Mouse (Mus musculus): ENCODE results near the gene Osbpl10. TPM values are rescaled to one million over a fixed set of nuclear protein-coding genes. Genes with fewer than 3 reads are reported as not detected.
"Not testable (repeated sequence)": the region's sequence is repeated elsewhere in the genome, so short reads cannot be mapped to it uniquely, and the experiment has no call there.

Gene Osbpl10
- polyA plus RNA-seq, 1 experiment: 0.25 TPM

DNA sequence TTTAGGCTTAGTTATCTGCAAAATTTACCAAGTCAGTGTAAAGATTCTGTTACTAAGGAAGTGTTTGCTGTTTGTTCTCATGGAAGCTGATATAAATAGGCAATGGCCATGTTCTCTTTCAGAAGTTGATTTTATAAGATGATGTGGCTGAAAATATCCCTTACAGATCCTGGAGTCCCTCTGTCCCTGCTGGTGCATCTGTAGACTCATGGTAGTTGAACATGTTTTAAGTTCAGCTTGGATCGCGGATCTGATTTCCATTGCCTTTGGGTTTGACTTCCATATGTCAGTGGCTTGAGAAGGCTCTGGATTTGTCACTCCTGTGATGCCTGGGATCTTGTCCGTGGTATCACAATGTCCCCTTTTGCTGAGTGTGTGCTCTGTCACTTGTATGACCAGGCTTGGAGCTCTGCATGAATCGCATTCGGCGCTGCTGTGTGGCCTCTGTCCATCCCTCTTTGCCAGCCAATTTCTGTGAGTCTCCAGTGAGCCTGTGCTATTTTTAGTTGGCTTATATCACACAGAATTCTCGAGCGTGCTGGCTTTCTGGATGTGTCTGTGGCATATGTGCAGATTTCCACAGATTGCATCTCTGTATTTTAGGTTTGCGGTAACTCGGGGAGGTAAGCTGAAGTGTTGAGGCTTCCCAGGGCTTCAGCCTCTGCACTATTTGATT, 45.5 kb downstream of the Osbpl10 start:
- H3K27me3 ChIP-seq (replicated peaks): no peaks in the 10 kb centered on the region
- no peak overlapping the region for H3K4me3 ChIP-seq (replicated peaks)
- H3K36me3 ChIP-seq (replicated peaks; ENCODE audit: low read length): no peaks in the 10 kb centered on the region
- peaks cover 24% of the 10 kb centered on the region for H3K9me3 ChIP-seq
- no peaks in the 10 kb centered on the region for H3K4me1 ChIP-seq
- TF ChIP-seq FLI1 (IDR thresholded peaks at IDR 0.05; ENCODE audit: low read length) (no peak), GATA1 (IDR thresholded peaks at IDR 0.05; ENCODE audit: borderline replicate concordance, low read length) (no peak)

DNA sequence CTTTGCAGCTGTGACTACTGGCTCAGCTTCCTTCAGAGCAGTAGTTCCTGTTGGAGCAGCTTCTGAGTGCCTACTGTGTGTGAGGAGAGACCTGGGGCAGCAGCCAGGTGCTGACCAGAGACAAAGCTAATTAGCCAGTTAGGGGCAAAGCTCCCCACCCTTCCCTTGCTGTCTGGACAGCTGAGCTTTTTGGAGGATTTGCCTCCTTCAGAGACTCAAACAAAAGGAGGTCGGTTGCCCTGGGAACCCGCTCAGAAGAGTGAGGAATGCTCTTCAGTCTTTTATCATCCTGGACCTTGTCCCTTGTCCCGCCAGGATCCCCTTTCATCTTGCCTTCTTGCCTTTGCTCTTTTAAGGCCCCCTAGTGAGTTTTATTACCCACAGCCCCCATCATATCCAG, 50.9 kb downstream of the Osbpl10 start:
- H3K36me3 ChIP-seq (replicated peaks; ENCODE audit: low read length): no peaks in the 10 kb centered on the region
- no peak overlapping the region for H3K4me3 ChIP-seq (replicated peaks)
- H3K9me3 ChIP-seq: peaks cover 8% of the 10 kb centered on the region; the same call in 1 of the 2 replicates
- no peaks in the 10 kb centered on the region for H3K4me1 ChIP-seq
- TF ChIP-seq GATA1 (IDR thresholded peaks at IDR 0.05; ENCODE audit: borderline replicate concordance, low read length): no peak
- no peak for TF ChIP-seq FLI1 (IDR thresholded peaks at IDR 0.05; ENCODE audit: low read length)
- no peaks in the 10 kb centered on the region for H3K27me3 ChIP-seq (replicated peaks)

DNA sequence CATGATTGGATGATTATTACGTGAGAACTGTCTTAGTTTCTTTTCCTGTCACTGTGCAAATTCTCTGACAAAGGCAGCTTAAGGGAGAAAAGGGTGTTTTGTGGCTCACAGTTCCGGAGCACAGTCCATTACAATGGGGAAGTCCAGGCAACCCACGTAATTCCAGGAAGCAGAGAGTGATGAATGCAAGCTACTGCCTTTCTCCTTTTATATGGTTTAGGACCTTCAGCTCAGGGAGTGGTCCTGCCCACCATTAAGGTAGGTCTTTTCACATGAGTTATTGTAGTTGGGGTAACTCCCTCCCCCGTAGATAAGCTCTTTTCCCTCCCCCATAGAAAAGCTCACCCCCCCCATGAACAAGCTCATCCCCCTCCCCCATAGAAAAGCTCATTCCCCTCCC, 52.2 kb downstream of the Osbpl10 start:
- TF ChIP-seq FLI1 (IDR thresholded peaks at IDR 0.05; ENCODE audit: low read length): no peak
- TF ChIP-seq GATA1 (IDR thresholded peaks at IDR 0.05; ENCODE audit: borderline replicate concordance, low read length): no peak
- no peaks in the 10 kb centered on the region for H3K36me3 ChIP-seq (replicated peaks; ENCODE audit: low read length)
- H3K9me3 ChIP-seq: no peaks in the 10 kb centered on the region
- H3K4me1 ChIP-seq: no peaks in the 10 kb centered on the region
- no peak overlapping the region for H3K4me3 ChIP-seq (replicated peaks)
- no peaks in the 10 kb centered on the region for H3K27me3 ChIP-seq (replicated peaks)

DNA sequence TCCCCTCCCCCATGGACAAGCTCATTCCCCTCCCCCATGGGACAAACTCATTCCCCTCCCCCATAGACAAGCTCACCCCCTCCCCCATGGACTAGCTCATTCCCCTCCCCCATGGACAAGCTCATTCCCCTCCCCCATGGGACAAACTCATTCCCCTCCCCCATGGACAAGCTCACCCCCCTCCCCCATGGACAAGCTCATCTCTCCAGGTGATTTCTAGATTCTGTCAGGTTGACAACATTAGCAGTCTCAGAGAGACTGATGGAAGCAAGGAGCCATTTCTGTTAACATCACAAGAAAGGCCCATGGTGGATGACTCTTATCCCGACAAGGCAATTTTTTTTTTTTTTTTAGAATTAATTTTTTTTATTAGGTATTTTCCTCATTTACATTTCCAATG, 52.7 kb downstream of the Osbpl10 start:
- not testable (repeated sequence) for H3K4me1 ChIP-seq; H3K4me3 ChIP-seq (replicated peaks)

DNA sequence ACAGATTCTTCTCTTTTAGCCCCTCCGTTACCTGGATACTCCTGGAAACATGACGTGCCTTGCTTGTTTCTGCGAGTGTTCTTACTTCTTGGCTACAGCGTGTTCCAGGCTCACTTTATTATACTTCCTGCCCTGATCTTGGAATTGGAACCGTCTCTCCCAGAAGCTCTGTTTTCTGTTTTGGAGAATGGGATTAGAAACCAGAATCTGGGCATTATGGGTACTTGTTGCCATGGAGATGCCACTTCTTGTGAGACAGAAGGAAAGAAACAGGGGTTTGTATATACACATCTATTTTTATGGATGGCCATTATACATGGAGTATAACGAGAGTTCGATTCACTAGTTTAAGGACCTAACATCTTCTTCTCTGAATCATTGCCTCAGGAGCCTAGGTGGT, 54.4 kb downstream of the Osbpl10 start:
- Histone ChIP-seq H3K4me1 (no peaks in the 10 kb centered on the region), H3K4me3 (replicated peaks) (no peak overlapping the region), H3K27me3 (replicated peaks) (peaks cover 2% of the 10 kb centered on the region), H3K9me3 (peaks cover 5% of the 10 kb centered on the region; the same call in 1 of the 2 replicates), H3K36me3 (replicated peaks; ENCODE audit: low read length) (no peaks in the 10 kb centered on the region)
- no peak for TF ChIP-seq GATA1 (IDR thresholded peaks at IDR 0.05; ENCODE audit: borderline replicate concordance, low read length)
- TF ChIP-seq FLI1 (IDR thresholded peaks at IDR 0.05; ENCODE audit: low read length): no peak

More for the DNA sequence above, 52.7 kb downstream of the Osbpl10 start:
- not testable (repeated sequence) for H3K36me3 ChIP-seq (replicated peaks; ENCODE audit: low read length); H3K27me3 ChIP-seq (replicated peaks); H3K9me3 ChIP-seq

DNA sequence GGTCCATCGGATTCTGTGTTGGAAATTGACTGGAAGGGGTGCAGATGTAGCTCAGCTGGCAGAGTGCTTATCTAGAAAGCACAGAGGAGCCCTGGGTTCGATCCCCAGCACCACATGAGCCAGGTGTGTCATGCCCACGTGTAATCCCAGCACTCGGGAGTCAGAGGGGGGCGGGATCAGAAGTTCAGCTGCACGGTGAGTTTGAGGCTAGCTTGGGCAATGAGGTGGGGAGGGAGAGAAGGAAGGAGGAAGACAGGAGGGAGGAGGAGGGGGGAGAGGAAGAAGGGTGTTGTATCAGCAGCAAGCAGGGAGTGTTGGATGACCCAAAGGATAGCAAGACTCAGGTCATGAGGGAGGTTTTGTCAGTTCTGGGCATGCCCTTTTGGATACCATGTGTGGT, 55.9 kb downstream of the Osbpl10 start:
- Histone ChIP-seq H3K4me3 (replicated peaks) (no peak overlapping the region), H3K4me1 (no peaks in the 10 kb centered on the region), H3K36me3 (replicated peaks; ENCODE audit: low read length) (no peaks in the 10 kb centered on the region), H3K27me3 (replicated peaks) (peaks cover 2% of the 10 kb centered on the region), H3K9me3 (peaks cover 5% of the 10 kb centered on the region; the same call in 1 of the 2 replicates)
- TF ChIP-seq GATA1 (IDR thresholded peaks at IDR 0.05; ENCODE audit: borderline replicate concordance, low read length) (no peak), FLI1 (IDR thresholded peaks at IDR 0.05; ENCODE audit: low read length) (no peak)

DNA sequence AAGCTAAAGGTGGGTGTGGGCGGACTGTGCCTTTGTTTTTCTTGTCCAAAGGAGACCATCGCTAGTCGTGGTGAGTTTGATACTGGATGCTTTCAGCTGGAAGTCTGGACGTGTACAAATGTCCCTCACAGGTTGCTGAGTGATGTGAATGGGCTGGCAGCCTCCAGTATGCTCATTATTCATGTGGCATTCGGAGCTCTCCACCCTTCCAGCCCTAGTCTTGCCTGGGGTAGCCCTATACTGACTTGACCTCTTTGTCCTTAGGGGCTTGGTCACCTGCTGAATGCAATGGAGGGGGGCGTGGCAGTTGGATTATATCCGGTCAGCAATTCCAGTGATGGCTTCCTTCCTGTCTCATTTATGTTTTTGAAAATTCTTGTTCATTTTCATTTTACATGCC, 56.4 kb downstream of the Osbpl10 start:
- TF ChIP-seq FLI1 (IDR thresholded peaks at IDR 0.05; ENCODE audit: low read length): no peak
- TF ChIP-seq GATA1 (IDR thresholded peaks at IDR 0.05; ENCODE audit: borderline replicate concordance, low read length): no peak
- Histone ChIP-seq H3K36me3 (replicated peaks; ENCODE audit: low read length) (no peaks in the 10 kb centered on the region), H3K9me3 (peaks cover 5% of the 10 kb centered on the region; the same call in 1 of the 2 replicates), H3K4me1 (no peaks in the 10 kb centered on the region), H3K4me3 (replicated peaks) (no peak overlapping the region), H3K27me3 (replicated peaks) (peaks cover 2% of the 10 kb centered on the region)

DNA sequence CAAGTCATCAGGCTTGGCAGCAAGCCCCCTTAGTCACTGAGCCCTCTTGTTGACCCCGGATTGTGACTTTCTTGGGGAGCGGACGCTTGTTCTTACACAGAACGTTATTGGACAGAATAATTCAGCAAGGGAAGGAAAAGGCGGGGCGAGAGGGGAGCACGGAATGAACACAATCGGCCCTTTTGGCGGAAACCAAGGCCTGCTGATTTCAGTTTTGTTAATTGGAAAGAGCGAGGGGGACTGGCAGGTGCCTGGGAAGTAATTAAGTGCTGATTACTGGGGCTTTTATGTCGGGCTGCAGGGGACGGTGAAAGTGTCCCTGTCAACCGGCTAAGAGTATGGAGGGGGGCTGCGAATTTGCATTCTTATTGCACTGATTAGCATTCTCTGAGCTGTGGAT, 59.8 kb downstream of the Osbpl10 start:
- H3K9me3 ChIP-seq: peaks cover 6% of the 10 kb centered on the region

DNA sequence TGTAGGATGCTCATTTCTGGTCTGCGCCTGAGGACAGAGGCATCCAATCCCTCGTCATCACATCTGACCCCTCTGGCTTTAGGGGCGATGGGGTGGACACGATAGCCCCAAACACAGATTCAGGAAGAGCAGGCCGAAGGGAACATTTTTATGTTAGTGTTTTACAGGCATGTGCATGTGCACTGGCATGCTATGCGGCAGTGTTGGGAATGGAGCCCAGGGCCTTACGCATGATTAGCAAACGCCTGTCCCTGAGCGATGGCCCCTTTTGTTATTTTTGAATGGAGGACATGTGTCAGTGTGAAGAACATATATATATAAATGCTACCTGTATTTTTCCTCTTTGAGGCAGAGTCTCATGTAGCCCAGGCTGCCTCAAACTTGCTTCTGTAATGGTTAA, 60.3 kb downstream of the Osbpl10 start:
- Histone ChIP-seq H3K27me3 (replicated peaks) (peaks cover 2% of the 10 kb centered on the region), H3K9me3 (peaks cover 9% of the 10 kb centered on the region), H3K36me3 (replicated peaks; ENCODE audit: low read length) (no peaks in the 10 kb centered on the region), H3K4me1 (no peaks in the 10 kb centered on the region), H3K4me3 (replicated peaks) (no peak overlapping the region)
- TF ChIP-seq FLI1 (IDR thresholded peaks at IDR 0.05; ENCODE audit: low read length): no peak
- TF ChIP-seq GATA1 (IDR thresholded peaks at IDR 0.05; ENCODE audit: borderline replicate concordance, low read length): no peak

More for the DNA sequence above, 59.8 kb downstream of the Osbpl10 start:
- peaks cover 2% of the 10 kb centered on the region for H3K27me3 ChIP-seq (replicated peaks)
- H3K4me3 ChIP-seq (replicated peaks): no peak overlapping the region
- no peaks in the 10 kb centered on the region for H3K36me3 ChIP-seq (replicated peaks; ENCODE audit: low read length)
- TF ChIP-seq GATA1 (IDR thresholded peaks at IDR 0.05; ENCODE audit: borderline replicate concordance, low read length) (no peak), FLI1 (IDR thresholded peaks at IDR 0.05; ENCODE audit: low read length) (no peak)
- H3K4me1 ChIP-seq: no peaks in the 10 kb centered on the region

DNA sequence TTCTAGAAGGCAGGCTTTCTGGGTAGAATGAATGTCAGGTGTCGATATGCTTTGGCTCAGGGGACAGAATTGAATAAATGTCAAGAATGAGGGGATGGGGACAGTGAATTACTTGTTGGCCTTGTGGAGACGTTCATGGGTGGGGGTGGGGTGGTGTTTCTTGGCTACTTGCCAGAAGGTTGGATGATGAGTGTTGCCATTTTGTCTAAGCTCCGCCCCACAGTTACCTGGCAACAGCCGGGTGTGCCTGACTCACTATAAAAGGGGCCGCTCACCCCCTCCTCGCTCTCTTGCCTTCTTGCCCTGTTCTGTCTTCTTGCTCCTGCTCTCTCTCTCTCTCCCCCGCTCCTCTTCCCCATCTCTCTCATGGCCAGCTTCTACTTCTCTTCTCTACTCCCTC, 60.9 kb downstream of the Osbpl10 start:
- H3K4me1 ChIP-seq: no peaks in the 10 kb centered on the region
- peaks cover 2% of the 10 kb centered on the region for H3K27me3 ChIP-seq (replicated peaks)
- no peak overlapping the region for H3K4me3 ChIP-seq (replicated peaks)
- no peaks in the 10 kb centered on the region for H3K36me3 ChIP-seq (replicated peaks; ENCODE audit: low read length)
- H3K9me3 ChIP-seq: peaks cover 12% of the 10 kb centered on the region
- TF ChIP-seq FLI1 (IDR thresholded peaks at IDR 0.05; ENCODE audit: low read length): no peak
- no peak for TF ChIP-seq GATA1 (IDR thresholded peaks at IDR 0.05; ENCODE audit: borderline replicate concordance, low read length)

DNA sequence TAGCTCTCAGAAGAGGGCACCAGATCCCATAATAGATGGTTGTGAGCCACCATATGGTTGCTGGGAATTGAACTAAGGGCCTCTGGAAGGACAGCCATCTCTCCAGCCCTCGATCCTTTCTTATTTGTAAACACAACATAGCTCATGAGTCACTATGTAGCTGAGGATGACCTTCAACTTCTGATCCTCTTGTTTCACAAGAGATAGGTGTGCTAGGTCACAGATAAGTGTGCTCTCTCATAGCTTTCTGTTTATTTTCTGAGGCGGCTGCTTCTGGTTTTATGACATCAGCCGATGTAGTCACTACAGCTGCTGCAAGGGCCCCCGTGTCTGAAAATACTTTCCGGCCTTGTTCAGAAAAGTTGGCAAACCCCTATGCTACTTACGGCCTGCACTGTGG, 64.2 kb downstream of the Osbpl10 start:
- peaks cover 8% of the 10 kb centered on the region for H3K9me3 ChIP-seq
- H3K27me3 ChIP-seq (replicated peaks): no peaks in the 10 kb centered on the region
- no peaks in the 10 kb centered on the region for H3K4me1 ChIP-seq
- TF ChIP-seq GATA1 (IDR thresholded peaks at IDR 0.05; ENCODE audit: borderline replicate concordance, low read length) (no peak), FLI1 (IDR thresholded peaks at IDR 0.05; ENCODE audit: low read length) (no peak)
- no peak overlapping the region for H3K4me3 ChIP-seq (replicated peaks)
- H3K36me3 ChIP-seq (replicated peaks; ENCODE audit: low read length): no peaks in the 10 kb centered on the region
